Mouse (Mus musculus) thymus, adult 2 months (tissue): ENCODE measurements around the gene Kif6.

Source experiments
- CTCF ChIP-seq: fragments of 200-500 bp; IDR thresholded peaks from 2 replicates; pipeline ENCODE4 v1.5.1; 2012; ENCODE audit warnings: mild to moderate bottlenecking, control low read depth, low read length, moderate library complexity, borderline replicate concordance; ENCODE audit not compliant: control insufficient read depth, poor library complexity, insufficient read depth; ENCODE audit errors: extremely low read depth
- POLR2A ChIP-seq: fragments of 200-500 bp; IDR thresholded peaks from 2 replicates; pipeline ENCODE4 v1.6.1; 2012; ENCODE audit warnings: mild to moderate bottlenecking, low read length, control low read depth, moderate library complexity; ENCODE audit not compliant: control insufficient read depth, poor library complexity, insufficient read depth; ENCODE audit errors: extremely low read depth

- TF ChIP-seq POLR2A (no peak), CTCF (no peak)
Observed at GRCm38 (mm10) chr17:49646267-49646666, 31.3 kb downstream of the Kif6 start.
